Mouse (Mus musculus) right cerebral cortex, adult 18-20 months (tissue): ENCODE results near the gene Gm20388.
A peak's percentile ranks its signal among the peaks of the same experiment; 100 is the strongest.
"Not testable (repeated sequence)": the region's sequence is repeated elsewhere in the genome, so short reads cannot be mapped to it uniquely, and the experiment has no call there.

Source experiments
- DNase-seq: peaks from one replicate; pipeline ENCODE4 v3.0.0; 2022; ENCODE audit warnings: mixed read lengths

Gene Gm20388

DNA sequence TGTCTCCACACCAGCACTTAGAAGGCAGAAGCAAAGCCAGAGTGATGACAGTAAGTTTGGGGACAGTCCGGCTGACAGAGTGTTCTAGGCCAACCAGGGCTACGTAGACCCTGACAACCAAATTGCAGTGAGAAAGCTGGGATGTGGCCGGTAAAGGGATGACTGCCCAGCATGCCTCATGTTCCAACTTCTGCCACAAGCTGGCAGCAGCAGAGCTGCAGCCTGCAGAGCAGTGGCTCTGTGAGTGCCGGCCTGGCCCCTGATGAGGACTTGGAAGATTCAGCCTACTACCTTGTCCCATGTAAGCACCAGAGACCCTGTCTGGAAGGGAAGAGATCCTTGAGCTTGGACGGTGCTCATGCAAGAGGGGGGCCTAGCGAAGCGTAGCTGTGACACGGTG is 765.1 kb downstream of the Gm20388 start:
- DNase-seq, result no peak

DNA sequence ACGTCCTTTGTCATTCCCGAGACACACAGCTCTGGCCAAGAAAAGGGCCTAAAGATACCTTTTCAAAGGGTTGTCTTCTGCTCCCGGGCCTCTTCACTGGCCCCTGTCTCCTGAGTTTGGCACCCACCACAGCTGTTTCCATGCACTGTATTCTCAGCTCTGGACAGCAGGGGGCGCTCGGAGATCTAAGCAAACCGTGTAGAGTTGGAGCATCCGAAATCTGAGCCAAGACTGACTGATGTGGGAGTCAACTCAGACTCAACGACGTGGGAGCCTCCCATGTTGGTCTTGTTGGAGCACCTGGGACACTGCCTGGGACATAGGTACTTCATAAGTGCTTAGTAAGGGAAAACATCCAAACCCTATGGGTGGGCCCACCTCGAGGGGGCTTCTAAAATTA is 767.8 kb downstream of the Gm20388 start:
- peak; percentile 83 for DNase-seq

DNA sequence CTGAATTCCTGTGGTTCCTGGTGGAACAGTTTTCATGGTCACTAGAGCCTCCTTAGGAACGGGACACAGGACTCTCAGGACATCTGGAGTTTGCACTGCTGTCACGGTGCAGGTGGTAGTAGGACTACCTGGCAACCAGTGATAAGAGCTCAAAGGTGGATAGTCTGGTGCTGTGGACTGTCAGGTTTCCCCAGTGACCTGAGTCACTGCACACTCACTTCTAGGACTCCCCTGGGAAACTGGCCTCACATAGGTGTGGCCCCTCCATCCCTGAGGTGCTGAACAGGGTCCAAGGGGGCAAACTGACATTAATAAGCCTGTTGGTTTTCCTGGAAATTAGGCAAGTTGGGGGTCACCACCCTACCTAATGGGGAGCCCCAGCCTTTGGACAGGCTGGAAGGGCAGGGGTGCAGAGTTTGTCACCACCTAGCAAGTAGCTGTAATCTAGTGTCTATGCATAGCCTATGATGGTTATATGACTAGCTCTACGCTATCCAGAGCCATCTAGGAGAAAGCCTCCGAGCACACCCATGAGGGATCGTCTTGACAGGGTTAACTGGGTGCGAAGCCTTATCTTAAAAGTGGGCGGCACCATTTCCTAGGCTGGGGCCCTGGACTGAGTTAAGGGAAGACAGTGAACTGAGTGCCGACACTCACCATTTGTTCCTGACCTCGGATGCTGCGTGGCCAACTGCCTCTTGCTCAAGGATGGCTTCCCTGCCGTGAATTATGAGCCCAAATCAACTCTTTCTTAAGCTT is 769.2 kb downstream of the Gm20388 start:
- no peak for DNase-seq

DNA sequence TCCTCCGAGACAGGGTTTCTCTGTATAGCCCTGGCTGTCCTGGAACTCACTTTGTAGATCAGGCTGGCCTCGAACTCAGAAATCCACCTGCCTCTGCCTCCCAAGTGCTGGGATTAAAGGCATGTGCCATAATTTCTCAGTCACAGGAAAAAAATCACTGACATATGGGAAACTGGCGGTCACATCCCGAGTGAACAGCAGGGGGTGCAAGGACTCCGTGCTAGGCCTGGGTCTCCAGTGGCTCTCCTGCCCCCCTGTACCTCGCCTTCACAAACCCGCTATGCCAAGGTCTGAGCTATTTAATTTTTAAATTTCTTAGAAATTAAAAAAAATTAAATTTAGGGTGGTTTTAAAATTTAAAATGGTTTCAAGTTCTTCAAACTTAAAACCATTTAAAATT is 769.8 kb downstream of the Gm20388 start:
- DNase-seq, result not testable (repeated sequence)

DNA sequence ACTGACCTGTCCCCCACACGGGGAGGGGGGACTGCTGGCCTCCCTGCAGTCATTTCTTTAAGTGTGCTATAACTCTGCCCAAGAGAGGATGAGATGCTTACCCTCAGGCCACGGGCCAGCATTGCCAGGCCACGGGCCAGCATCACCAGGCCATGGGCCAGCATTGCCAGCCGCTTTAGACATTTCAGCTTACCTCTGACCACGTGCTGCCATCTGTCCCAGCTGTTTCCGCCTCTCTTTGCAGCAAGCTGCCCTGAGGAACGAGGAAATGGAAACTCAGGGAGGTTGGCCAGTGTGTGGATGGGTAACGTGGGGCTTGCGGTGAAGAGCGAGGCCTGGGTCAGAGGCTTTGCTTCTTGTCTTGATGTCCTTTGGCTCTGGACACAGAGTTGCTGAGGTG is 770.5 kb downstream of the Gm20388 start:
- DNase-seq, result no peak

DNA sequence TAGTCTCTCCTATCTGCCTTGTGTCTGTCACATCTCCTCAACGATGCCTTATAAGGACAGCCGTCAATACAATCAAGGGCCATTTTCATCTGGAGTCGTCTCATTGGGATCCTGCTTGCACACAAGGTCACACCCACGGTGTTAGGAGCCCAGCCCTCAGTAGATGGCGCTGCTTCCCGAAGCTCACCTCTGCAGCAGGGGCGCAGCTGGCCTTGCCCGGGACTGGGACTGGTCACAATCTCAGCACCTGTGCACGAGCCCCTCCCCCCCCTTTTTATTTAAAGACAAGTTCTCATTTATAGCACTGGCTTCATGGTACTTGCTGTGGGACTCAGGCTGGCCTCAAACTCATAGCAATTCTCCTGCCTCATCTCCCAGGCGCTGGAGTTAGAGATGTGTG is 773.0 kb downstream of the Gm20388 start:
- DNase-seq, result no peak

DNA sequence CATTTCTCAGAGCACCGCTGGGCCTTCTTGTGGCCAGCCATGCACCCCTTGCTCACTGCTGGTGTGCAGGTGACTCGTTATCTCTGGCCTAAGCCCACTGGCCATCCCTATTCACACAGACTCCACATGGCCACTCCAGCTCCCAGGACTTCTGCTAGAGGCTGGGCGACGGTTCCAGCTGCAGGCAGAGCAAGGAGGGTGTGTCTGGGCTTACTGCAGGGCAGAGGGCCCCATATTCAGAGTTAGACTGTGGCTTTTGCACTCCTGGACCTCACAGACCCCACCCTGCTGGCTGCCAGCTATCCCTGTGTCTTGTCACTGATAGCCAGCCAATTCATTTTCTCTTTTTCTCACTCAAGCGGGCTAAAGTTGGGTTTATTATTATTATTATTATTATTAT is 773.4 kb downstream of the Gm20388 start:
- DNase-seq, result no peak

DNA sequence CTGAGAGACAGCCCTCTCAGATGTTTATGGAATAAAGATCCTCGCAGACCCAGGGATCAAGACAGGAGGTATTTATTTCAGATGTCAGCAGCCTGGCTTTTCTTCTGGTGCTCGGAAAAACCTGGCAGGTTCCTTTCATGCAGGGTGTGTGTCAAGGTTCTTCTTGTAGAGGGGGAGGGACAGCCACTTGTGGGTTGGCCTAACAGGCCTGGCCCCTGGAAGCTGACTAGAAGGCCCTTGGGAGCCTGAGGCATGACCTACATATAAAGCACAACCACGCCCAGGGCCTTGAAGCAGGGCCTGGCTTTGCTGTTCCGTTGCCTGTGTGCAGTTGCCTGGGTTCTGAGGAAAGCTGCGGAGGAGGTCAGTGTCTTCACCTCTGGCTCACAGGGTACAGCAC is 774.5 kb downstream of the Gm20388 start:
- no peak for DNase-seq

DNA sequence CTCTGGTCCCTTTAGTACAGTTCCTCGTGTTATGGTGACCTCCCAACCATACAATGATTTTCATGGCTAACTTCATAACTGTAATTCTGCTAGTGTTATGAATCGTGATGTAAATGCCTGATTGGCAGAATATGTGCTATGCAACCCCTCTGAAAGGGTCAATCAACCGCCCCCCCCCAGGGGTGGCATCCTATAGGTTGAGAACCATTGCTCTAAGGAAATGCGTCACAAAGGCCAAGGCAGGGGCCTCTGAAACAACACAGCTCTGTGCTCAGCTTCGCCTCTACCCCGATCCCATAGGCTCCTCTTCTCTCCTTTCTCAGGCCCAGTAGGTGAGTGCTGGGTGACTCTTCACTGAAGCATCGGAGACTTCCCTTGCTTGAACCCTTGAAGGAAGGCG is 775.0 kb downstream of the Gm20388 start:
- DNase-seq, result no peak

DNA sequence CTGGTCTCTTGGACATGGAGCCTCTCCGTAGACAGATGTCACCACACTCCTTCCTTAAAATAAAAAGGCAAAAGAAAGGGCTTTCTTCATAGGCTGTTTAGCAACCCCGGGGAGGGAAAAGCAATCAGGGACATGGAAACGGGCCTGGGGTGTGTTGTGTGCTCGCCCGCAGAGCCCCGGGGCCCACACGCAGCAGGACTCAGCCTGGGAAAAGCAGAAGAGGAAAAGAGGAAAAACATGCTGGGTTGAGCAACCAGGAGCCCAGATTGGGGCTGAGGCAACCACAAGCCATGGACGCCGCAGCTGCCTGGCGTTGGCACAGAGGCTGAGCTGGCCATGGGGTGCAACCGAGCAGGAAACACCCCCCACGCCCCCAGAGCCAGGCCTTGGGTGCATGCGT is 775.4 kb downstream of the Gm20388 start:
- DNase-seq, result no peak

DNA sequence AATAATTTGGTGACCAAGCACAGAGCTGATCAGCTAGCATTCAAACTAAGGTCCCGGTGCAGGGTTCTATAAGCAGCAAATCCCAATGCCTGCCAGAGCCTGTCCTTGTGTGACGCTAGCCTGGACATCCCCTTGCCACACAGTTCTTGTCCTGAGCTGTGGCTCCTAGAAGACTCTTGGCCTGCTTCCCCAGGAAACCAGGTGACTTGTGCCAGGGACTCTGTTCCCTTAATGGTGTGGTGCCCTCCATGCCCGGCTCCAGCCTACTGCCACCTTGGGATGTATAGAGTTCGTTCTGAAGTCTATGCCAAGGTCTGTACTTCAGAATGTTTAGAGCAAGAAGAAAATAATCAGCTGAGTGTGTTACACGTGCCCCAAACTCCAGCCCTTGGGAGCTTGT is 775.9 kb downstream of the Gm20388 start:
- no peak for DNase-seq

DNA sequence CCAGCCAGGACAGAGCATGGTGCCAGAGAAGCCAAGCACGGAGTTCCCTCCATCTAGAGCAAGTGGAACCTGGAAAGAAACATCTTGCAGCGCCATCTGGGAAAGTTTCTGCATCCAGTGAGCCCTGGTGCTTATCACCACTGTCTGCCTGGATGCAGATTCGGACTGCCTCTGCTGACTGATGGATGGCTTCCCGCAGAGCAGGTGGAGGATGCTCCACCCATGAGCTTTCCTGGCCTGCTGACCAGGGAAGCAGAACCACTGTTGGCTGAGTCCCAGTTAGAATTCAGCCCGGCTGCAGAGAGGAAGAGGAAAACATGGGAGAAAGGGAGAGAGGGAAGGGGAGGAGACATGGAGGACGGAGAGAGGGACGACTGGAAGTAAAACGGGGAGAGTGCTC is 777.1 kb downstream of the Gm20388 start:
- DNase-seq, result no peak

DNA sequence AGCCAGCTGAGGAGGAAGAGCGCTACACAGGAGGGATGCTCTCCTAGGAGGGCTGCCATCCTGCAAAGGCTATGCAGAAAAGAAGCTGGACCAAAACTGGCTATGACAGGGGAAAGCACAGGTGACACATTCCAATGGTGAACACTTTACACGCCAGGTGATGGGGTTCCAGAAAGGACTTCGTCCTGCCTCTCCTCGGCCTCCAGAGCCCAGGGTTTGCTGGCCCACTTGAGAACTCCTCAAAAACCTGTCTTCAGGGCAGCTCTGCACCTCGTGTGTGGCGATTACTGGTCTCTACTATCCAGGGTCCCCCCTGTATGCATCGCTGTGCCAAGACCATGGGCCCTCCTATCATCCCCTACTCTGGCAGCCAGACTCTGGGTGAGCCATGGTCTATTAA is 777.9 kb downstream of the Gm20388 start:
- DNase-seq, result no peak

DNA sequence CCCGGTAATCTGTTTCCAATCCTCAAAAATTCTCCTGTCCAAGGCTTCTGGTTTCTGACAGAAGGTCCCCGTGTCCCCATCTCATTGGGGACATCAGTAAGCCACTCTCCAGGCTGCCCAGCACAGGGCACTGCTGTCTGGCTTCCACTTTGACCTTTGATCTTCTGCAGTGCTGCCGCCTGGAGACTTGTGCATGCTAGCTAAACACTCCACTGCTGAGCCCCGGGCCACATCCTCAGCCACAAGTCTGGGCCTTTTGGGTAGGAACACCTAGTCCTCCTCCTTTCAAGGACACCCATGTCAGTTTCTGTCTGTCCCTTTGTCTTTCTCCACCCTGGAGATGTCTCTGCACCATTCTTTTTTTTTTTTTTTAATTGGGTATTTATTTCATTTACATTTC is 782.3 kb downstream of the Gm20388 start:
- DNase-seq, result no peak

DNA sequence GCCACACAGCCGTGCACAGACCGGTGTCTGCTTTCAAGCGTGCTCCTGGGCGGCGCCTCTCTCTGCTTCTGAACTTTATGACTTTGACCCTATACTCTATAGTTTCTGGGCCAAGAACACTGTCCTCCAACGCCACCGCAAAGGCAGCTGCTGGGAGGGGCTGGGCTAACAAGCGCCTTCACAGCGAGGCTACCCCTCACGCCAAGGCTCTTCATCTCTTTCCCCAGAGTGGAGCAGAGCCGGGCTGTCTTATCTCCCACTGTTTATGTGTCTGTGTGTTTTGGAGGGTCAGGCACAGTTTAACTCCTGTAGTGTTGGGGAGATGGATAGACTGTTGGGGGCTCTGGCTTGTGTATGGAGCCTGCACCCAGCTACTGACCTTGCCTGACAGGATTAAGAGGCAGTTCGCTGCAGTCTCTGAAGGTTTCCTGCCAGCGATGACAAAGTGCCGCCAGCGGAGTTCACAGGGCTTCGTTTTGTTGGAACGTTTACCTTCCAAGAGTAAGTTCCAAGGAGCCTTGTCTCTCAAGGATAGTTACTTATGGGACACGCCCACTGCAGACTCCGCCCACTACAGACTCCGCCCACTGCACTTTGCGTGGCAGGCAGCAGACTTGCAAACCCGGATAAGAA is 783.3 kb downstream of the Gm20388 start:
- no peak for DNase-seq

DNA sequence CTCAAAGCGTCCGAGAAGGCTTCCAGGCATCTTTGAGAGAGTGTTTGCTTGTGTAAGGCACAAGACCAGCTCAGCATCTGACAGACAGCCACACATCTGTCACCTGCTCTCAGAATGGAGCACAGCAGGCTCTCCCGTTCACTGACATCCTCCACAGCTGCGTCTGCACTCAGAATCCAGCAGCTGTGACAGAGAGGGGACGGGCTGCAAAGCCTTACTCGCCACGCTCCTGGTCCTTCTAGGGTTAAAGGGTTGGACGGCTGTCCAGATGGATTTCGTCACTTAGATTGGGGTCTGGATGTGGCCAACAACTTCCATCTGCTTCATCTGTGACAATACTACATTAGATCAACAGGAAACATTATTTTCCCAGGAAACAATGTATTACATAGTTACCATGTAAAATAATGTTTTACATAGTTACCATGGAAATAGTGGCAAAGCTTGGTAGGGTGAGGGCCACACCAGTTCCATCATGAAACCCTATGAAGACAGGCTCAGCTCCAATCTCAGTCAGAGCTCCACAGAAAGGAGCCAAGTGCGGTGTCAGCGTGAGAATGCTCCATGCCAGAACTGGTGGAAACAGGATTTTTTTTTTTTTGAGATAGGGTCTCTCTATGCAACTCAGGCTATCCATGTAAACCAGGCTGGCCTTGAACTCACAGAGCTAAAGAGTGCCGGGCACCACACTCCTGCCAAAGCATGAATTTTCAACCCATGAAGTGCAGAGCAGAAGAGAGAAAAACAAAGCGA is 785.9 kb downstream of the Gm20388 start:
- no peak for DNase-seq

DNA sequence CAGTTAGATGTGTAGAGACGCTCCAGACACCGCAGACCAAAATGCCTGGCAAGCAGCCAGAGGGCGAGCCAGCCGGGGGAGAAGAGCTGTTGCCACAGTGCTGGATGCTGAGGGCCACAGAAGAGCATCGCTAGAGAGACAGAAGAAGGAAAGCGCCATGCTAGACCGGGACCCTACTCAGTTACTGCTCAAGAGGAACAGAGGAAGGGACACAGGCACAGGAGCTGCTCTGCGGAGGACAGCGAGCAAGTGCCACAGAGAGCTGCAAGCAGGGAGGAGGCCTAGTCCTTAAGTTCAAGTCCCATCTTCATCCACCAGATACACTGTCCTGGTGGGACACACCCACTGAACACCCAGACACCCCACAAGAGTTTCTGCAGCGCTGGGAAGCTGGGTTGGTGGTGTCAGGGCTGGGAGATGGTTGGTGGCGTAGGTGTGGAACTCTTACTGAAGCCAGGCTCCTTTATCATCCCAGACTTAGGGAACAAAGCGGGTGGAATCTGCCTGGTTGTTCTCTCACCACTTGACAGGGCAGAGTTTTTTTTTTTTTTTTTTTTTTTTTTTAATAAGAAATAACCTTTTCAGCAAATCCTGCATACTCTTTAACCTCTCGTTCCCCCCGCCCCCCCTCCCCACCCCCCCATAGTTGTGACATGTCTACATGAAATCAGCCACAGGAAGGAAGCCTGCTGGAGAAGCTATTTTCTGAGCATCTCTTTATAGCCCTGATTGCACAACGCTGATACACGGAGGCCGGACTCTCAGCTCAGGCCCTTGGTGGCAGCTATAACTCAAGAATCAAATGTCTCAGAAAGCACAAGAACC is 786.7 kb downstream of the Gm20388 start:
- no peak for DNase-seq

DNA sequence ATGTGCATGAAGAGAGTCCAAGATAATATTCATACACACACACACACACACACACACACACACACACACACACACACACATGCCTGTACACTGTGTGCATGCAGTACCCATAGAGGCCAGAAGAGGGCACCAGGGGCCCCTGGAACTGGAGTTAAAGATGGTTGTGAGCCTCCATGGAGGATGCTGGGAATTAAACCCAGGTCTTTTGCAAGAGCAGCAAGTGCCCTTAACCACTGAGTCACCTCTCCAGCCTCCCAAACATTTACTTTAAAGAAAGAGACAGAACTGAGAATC is 787.3 kb downstream of the Gm20388 start:
- no peak for DNase-seq

DNA sequence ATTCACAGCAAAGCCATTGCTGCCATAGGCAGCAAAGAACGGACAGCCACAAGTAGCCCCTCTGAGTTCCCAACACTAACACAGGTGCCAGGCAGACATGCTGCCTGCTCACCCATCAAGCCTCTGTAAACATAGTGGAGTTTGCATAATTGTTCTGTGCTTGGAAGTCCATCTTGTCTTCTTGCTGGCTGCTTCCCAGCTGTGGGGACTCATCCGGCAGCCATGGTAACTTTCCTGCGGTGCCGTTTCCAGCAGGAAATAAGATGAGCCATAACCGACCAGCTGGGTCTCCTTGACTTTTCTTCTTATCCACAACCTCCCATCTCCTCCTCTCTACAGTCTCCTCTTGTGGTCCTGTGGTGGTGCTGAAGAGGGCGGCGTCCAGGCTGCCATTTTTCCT is 787.8 kb downstream of the Gm20388 start:
- no peak for DNase-seq

DNA sequence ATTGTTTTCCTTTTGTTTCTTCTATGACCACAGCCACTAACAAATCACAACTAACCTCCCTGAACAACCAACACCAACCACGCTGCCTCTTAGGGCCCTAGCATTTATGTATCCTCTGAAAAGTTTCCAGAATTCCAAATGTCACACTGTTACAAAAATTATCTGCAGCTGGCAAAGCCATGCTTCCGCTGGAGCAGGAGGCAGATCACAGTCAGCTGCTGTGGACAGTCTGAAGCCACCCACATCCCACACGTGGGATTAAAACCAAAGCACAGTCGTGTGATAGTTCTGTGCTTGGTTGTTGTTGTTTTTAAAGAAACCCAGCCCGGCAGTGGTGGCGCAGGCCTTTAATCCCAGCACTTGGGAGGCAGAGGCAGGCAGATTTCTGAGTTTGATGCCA is 788.4 kb downstream of the Gm20388 start:
- DNase-seq, result no peak

DNA sequence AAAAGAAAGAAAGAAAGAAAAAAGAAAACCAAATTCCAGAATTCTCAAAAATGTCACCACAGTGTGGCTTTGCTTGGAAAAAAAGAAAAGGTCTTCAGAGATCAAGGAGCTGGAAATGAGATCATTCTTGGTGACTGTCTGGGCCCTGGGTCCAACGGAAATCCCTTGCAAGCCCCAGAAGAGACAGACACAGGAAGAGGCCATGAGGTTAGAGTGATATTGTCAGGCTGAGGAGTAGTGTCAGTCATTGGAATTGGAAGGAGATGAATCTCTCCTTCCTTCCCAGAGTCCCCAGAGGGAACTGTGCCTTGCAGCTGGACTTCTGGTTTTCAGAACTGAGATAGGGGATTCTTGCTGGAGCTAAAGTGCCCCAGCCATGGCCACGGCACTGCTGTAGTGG is 788.9 kb downstream of the Gm20388 start:
- DNase-seq, result no peak

DNA sequence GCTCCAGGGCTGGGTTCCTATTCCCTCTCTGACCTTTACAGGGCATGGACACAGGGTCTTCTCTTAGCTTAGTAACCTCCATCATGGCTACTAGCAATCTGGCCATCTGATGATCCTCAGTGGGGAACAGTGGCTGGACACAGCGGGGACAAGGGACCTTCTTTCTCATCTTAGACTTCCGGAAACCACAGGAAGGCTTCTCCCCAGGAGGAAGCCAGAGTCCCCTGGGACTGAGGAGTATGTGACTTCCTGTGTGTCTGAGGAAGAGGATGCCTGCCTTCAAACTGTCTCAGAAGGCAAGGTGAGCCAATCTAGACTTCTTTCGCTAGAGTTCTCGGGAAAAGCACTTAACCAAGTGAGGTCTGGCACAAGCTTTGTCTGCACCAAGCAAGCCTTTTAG is 789.4 kb downstream of the Gm20388 start:
- no peak for DNase-seq

DNA sequence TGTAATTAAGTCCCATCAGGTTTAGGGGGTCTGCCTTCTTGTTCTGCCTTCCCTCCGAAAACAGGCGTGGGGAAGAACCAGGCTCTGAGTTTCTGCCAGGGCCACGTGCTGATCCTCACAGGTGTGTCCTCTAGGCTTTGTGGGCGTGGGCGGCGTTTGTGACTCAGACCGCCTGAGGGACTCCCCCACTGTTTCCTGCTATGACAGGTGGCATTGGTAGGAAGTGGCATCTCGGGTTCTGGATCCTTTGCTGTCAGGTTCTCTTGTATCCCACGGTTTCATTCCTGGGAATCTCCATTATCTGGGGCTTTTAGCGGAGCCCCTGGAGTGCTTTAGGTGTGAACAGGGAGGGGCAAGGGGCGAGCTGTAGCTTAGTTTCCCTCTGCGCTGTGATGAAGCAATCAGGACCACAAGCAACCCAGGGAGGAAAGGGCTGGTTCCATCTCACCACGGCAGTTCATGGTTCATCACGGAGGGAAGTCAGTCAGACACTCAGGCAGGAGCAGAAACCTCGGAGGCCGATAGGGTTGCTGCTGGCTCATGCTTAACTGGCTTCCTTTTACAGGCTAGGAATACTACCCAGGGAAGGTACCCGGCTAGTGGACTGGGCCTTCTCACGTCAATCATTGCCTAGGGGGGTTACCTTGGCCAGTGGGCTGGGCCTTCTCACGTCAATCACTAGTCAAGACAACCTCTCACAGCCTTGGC is 791.3 kb downstream of the Gm20388 start:
- DNase-seq, result peak; percentile 51
